Mouse (Mus musculus) CD4-positive, CD25-positive, alpha-beta regulatory T cell, adult 4 months (primary cell): ENCODE data around the gene Trio. TPM values are rescaled to one million over a fixed set of nuclear protein-coding genes. Genes with fewer than 3 reads are reported as not detected.

Experiments
- ATAC-seq: one replicate; pipeline ENCODE4 v1.8.0; 2017
- polyA plus RNA-seq, 2 experiments: library from polyadenylated mRNA; unstranded; fragments of 100-300 nt; shearing (Covaris generic); gene quantifications; one replicate each; pipeline ENCODE4 v1.2.1; 2017

Gene Trio
- polyA plus RNA-seq, 2 experiments from 2014 or later, result 9.1 to 11.7 TPM

GRCm38 (mm10) chr15:27943486-27944195 is 82.0 kb downstream of the Trio start:
- ATAC-seq, result no peak

DNA sequence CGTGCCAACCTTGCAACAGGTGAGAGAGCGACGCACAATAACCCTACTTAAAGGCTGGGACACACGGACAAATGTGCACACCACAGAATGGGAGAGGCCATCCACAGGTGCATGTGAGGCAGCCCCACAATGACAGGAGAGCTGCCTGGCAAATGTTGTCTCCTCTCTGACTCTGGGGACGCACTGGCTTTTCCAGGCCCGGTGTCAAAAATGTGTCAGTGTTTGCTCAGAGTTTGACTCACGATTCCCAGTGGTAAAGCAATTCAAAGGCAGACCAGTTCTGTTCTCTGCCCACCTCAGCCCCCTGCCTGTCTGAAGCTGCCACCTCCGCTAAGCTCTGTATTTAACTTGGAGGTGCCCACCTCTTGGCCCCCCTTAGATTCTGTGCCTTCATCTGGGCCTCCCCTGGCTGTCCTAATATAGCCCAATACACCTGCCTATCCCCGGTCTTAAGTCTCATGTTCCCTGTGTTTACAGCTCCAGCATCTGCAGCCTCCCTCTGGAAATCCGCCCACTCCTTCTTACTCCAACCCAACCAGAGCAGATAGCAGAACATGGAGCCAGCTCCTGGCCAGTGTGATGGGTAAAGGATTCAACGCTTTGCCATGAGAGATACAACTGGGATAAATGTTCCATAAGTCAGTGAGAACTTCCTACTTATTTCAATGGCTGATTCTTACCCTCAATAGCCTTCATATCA is 83.3 kb downstream of the Trio start:
- no peak for ATAC-seq

- no peak for ATAC-seq
These were observed 84.2 kb downstream of the Trio start for GRCm38 (mm10) chr15:27941441-27941840.

DNA sequence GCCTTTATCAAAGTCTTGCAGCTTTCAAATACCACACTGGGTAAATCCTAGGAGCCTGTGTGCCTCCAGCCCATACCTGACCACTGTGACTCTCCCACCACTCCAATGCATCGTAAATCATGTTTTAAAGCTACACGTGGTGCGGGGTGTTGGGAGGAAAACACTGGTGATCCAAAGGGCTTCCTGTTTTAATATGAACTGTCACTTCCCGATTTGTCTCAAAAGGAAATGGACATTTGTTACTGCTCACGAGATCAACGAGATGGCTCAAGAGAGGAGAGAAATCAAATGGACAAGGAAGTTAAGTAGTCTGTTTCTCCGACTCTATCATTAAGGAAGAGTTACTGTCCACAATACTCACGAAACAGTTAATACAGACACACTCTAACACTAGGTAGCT is 84.6 kb downstream of the Trio start:
- no peak for ATAC-seq

- ATAC-seq, result no peak
These were observed 85.6 kb downstream of the Trio start for GRCm38 (mm10) chr15:27940032-27940431.

GRCm38 (mm10) chr15:27938886-27939285 is 86.8 kb downstream of the Trio start:
- no peak for ATAC-seq

DNA sequence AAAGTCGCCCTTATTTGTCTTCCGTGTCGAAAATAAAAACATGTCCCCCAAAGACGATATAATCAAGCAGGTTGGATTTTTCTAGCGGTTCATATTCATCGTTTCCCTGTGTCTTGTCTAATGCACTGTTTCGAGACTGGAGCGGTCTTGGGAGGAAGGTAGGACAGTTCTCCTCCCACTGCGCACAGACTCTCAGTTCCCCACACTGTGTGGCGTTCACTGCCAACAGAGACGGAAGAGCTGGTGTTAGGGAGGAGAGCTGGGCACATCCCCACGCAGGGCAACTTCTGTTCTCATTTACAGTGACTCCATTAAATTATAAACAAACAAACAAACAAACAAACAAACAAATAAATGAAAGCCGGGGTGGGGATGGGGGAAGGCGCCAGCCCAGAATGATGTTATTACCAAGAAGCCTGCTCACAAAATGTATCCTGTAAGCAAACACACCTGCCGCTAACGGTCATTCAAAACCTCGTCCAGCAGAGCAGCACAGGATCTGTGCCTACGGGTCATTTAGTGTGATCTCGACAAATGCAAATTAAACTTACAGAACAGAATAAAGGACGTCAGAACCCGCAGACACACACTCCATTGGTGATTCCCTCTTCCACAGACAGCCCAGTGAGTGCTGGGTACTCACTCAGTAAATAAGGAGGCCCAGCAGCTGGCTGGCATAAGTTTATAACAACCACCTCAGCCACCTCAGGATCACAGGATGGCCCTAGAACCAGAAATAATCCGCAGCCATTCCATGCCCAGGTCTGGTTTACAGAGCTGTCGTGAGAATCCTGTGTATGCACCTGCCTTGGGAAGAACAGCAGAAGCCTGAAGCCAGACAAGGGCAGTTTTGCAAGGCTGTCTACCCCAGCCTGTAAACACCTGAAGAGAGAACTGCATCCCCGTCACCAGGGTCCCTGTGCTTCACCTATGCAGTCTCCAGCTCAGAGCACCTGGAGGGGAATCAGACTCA is 87.5 kb downstream of the Trio start:
- no peak for ATAC-seq

GRCm38 (mm10) chr15:27937003-27937860 is 88.4 kb downstream of the Trio start:
- peak; percentile 79 for ATAC-seq

- no peak for ATAC-seq
These were observed 89.6 kb downstream of the Trio start for GRCm38 (mm10) chr15:27935772-27936746.

DNA sequence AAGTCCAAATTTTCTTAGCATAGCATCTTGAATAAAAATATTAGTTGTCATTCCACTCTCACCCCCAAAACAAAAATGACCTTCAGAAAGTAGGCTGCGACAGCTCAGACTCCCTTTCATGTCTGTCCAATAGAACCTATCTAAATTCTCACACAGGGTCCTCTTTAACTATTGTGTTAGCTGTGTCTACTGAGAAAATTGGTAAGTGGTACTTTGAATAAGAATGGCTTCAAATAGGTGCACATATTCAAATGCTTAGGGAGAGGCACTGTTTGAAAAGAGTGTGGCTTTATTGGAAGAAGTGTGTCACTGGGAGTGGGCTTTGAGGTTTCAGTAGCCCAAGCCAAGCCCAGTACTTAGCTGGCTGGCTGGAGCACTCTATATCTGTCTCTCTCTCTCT is 92.4 kb downstream of the Trio start:
- ATAC-seq, result no peak

DNA sequence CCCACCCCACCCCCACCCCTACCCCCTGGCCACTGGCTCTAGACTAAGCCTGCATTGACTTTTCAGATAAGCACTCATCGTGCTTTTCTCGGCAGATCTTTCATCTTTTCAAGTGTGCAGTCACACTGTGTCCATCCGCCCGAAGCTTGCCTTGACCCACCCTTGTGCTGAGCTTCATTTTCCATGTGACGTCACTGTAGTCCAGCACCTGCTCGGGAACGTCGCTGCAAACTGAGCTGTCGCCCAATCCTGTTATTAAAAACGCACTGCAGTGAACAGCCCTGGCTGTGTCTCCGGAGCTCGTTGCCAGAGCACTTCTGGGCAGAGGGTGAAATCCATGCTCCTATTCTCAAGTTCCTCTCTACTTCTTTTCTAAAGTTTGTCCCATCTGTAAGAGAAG is 93.8 kb downstream of the Trio start:
- no peak for ATAC-seq

- ATAC-seq, result no peak
These were observed 94.2 kb downstream of the Trio start for GRCm38 (mm10) chr15:27931459-27931858.

DNA sequence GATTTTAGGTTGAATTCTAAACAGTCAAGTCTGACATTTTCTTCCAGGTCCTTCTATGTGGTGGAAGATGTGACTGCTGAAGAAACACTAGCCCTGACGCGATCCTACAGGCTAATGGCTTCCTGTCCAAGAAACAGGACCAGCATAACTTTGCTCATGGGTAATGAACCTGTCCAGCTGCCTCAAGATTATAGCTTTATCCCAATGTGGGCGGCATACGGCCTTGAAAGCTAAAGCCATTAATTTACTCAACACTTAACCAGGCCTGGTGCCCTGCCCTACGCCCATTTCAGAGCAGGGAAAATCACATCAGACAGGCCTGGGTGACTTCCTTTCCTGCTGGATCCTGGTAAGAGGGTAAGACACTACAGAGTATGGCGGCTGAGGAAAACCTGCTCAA is 98.0 kb downstream of the Trio start:
- no peak for ATAC-seq

GRCm38 (mm10) chr15:27926941-27927340 is 98.7 kb downstream of the Trio start:
- ATAC-seq, result peak; percentile 63

GRCm38 (mm10) chr15:27926450-27926849 is 99.2 kb downstream of the Trio start:
- ATAC-seq, result peak; percentile 63

DNA sequence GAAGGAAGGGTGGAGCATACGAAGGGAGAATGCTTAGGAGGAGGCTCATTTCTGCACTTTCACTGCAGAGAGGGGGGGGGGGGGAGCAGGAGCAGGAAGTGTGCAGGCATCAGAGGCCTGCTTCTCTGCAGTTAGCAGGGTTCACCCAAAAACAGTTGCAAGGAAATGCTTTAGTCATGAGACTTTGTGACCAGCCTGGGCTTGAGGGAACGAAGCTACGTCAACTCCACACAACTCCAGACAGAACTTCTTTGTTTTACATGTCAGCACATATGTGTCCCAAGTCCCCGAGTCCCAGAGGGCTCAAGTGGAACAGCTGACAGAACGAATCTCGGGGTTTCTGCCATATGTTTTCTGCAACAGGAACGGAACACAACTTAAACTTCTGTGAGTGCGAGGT is 99.8 kb downstream of the Trio start:
- ATAC-seq, result peak; percentile 44

DNA sequence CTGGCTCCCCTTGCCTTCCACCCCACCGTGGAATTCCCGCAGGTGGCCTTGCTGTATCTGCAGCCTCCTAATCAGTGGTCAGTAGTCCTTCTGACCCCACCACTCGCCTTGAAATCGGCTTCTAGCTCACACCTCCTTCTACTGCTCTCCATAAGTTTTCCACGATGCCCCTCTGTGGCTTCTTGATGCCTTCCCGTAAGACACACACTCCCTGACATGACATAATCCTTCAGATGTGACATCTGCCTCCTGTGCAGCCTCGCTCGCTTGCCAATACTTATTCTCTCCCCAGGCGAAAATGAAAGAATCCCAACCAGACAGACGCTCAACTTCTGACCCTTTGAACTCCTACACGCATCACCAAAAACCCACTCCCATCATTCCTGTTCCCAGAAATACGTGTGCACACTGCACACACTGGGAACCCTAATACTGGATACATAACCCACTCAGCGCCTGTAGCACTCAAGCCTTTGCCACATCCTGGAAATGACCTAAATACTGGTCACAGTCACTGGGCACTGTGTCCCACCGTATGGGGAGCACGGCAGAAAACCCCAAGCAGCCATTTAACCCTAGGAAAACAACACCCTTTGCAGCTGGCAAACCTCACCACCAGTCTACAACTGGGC is 100.5 kb downstream of the Trio start:
- no peak for ATAC-seq

GRCm38 (mm10) chr15:27923987-27924341 is 101.7 kb downstream of the Trio start:
- ATAC-seq, result no peak

- ATAC-seq, result peak; percentile 71
These were observed 102.2 kb downstream of the Trio start for GRCm38 (mm10) chr15:27923280-27923986.

GRCm38 (mm10) chr15:27920751-27921150 is 104.9 kb downstream of the Trio start:
- no peak for ATAC-seq
